Comparison of ENCODE assay signal across 10 mouse cellular contexts in the genomic region with DNA sequence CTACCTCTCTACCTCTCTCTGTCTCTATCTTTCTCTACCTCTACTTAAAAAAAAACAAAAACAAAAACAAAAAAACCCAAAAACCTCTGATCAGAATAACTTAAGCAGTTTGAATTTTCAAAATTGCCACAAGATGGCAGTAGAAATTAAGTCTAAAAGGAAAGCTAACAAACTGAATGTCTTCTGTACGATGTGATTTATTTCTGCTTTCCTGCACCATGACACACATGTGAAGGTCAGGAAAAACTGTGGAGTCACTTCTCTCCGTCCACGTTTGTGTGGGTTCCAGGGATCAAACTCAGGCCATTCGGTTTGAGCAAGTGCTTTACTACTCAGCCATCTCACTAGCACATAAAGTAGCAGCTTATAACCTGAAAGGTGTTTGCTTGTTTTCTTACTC. TPM values are rescaled to one million over a fixed set of nuclear protein-coding genes. Genes with fewer than 3 reads are reported as not detected.
DNase-seq lines count a peak whose midpoint lies in the region; ATAC-seq lines count a peak whose summit lies in the region.
"Had no signal": no experiment of that assay in that cellular context is flagged by ENCODE, and none has a peak within 500 bp of the region (broad histone marks: within the 10 kb centered on the region; RNA-seq: fewer than 3 reads in every experiment).

No protein-coding gene starts in this region.

- H3K9ac ChIP-seq in intestine, embryonic 14.5 days (ENCODE audit: low read length): no peak overlapping the region
- H3K9ac ChIP-seq in intestine, embryonic 15.5 days: no peak overlapping the region
- H3K9ac ChIP-seq: lung, embryonic 15.5 days had no signal

- no peak for ATAC-seq in intestine, embryonic 14.5 days (replicated peaks; ENCODE audit: low FRiP score, low TSS enrichment, low read depth)
- ATAC-seq in intestine, embryonic 15.5 days: no peak

- DNase-seq in intestine, embryonic 14.5 days (ENCODE audit: low spot score): peak; percentile 60
- DNase-seq in A20 (ENCODE audit: low read depth, low spot score) (peak; percentile 69), ES-CJ7 (ENCODE audit: low read depth, low spot score) (peak; percentile 33)
- peak; percentile 9 for DNase-seq in embryonic facial prominence, embryonic 10.5 days (ENCODE audit: low spot score)
- DNase-seq in skeletal muscle tissue, adult 2 months (ENCODE audit: low read depth, low spot score): peak; percentile 41
- no peak for DNase-seq in spleen, postnatal 10 days (ENCODE audit: low spot score in 2 of 2)
- DNase-seq in gastrocnemius, postnatal 10 days: no peak

- 5% methylated on average over 4 of the region's 4 CpGs for WGBS in intestine, embryonic 14.5 days
- WGBS in intestine, embryonic 15.5 days: 3% methylated on average over 4 of the region's 4 CpGs
- 7% methylated on average over 4 of the region's 4 CpGs for WGBS in embryonic facial prominence, embryonic 10.5 days

- H3K4me3 ChIP-seq in intestine, embryonic 14.5 days (ENCODE audit: low read depth, low read length): no peak overlapping the region
- no peak overlapping the region for H3K4me3 ChIP-seq in intestine, embryonic 15.5 days (replicated peaks)
- no peak overlapping the region for H3K4me3 ChIP-seq in embryonic facial prominence, embryonic 10.5 days
- H3K4me3 ChIP-seq: erythroblast, embryonic 14.5 days; lung, embryonic 15.5 days had no signal

- H3K9me3 ChIP-seq in intestine, embryonic 14.5 days (ENCODE audit: control insufficient read depth, low read length): no peaks in the 10 kb centered on the region
- H3K9me3 ChIP-seq in intestine, embryonic 15.5 days: no peaks in the 10 kb centered on the region
- no peaks in the 10 kb centered on the region for H3K9me3 ChIP-seq in embryonic facial prominence, embryonic 10.5 days
- H3K9me3 ChIP-seq: lung, embryonic 15.5 days had no signal

- H3K27ac ChIP-seq in intestine, embryonic 14.5 days (ENCODE audit: low read depth): no peak overlapping the region
- H3K27ac ChIP-seq in intestine, embryonic 15.5 days: no peak overlapping the region
- no peak overlapping the region for H3K27ac ChIP-seq in embryonic facial prominence, embryonic 10.5 days (replicated peaks)
- H3K27ac ChIP-seq: lung, embryonic 15.5 days had no signal

- no peak overlapping the region for H3K4me2 ChIP-seq in intestine, embryonic 14.5 days (ENCODE audit: low read length)
- H3K4me2 ChIP-seq in intestine, embryonic 15.5 days (replicated peaks): no peak overlapping the region
- H3K4me2 ChIP-seq: lung, embryonic 15.5 days had no signal

- H3K4me1 ChIP-seq in intestine, embryonic 14.5 days (replicated peaks; ENCODE audit: control insufficient read depth, insufficient read depth, low read length): no peaks in the 10 kb centered on the region
- no peaks in the 10 kb centered on the region for H3K4me1 ChIP-seq in intestine, embryonic 15.5 days (replicated peaks)
- no peaks in the 10 kb centered on the region for H3K4me1 ChIP-seq in embryonic facial prominence, embryonic 10.5 days
- H3K4me1 ChIP-seq: lung, embryonic 15.5 days had no signal

- 0 out of 2 replicates have a peak, but pooled peaks cover 3% of the 10 kb centered on the region for H3K27me3 ChIP-seq in intestine, embryonic 14.5 days (replicated peaks; ENCODE audit: control insufficient read depth, insufficient read depth, low read length)
- H3K27me3 ChIP-seq in intestine, embryonic 15.5 days (replicated peaks): no peaks in the 10 kb centered on the region
- no peaks in the 10 kb centered on the region for H3K27me3 ChIP-seq in embryonic facial prominence, embryonic 10.5 days (replicated peaks; ENCODE audit: low read depth, poor library complexity, severe bottlenecking)

- no peaks in the 10 kb centered on the region for H3K36me3 ChIP-seq in intestine, embryonic 14.5 days (ENCODE audit: control insufficient read depth, insufficient read depth, low read length)
- H3K36me3 ChIP-seq in intestine, embryonic 15.5 days: no peaks in the 10 kb centered on the region
- H3K36me3 ChIP-seq in embryonic facial prominence, embryonic 10.5 days (replicated peaks): no peaks in the 10 kb centered on the region
- H3K36me3 ChIP-seq: lung, embryonic 15.5 days had no signal

RNA-seq across cellular contexts. Expression of gene Homez, which starts 27.3 kb away (rescaled TPM):
- polyA plus RNA-seq in intestine, embryonic 14.5 days (2014; fragmentation: Nextera tagmentation; extraction: Ambion mirVana): 7.4 and 10.7 TPM in 2 replicates
- 6.2 and 6.9 TPM in 2 replicates for polyA plus RNA-seq in intestine, embryonic 15.5 days (2015; fragmentation: Nextera tagmentation; extraction: Ambion mirVana)
- polyA plus RNA-seq in embryonic facial prominence, embryonic 10.5 days (2016; fragmentation: Nextera tagmentation; extraction: Ambion mirVana): 20.3 and 22.1 TPM in 2 replicates
- total RNA-seq in gastrocnemius, postnatal 10 days (2021): 1 to 10 TPM; 6.8 to 8.4 TPM
- polyA plus RNA-seq: erythroblast, embryonic 14.5 days had no signal

RNA-seq across cellular contexts. Expression of gene Rnf212b, which starts 29.5 kb away (rescaled TPM):
- polyA plus RNA-seq in intestine, embryonic 14.5 days (2014; fragmentation: Nextera tagmentation; extraction: Ambion mirVana): not detected in 2 replicates
- not detected in 2 replicates for polyA plus RNA-seq in intestine, embryonic 15.5 days (2015; fragmentation: Nextera tagmentation; extraction: Ambion mirVana)
- polyA plus RNA-seq in embryonic facial prominence, embryonic 10.5 days (2016; fragmentation: Nextera tagmentation; extraction: Ambion mirVana): not detected in 2 replicates
- total RNA-seq in gastrocnemius, postnatal 10 days (2021): not detected
- polyA plus RNA-seq: erythroblast, embryonic 14.5 days; lung, embryonic 15.5 days had no signal

RNA-seq across cellular contexts. Expression of gene Ppp1r3e, which starts 33.9 kb away (rescaled TPM):
- polyA plus RNA-seq in intestine, embryonic 14.5 days (2014; fragmentation: Nextera tagmentation; extraction: Ambion mirVana): 2.9 and 4.1 TPM in 2 replicates
- 2.3 TPM in 2 replicates for polyA plus RNA-seq in intestine, embryonic 15.5 days (2015; fragmentation: Nextera tagmentation; extraction: Ambion mirVana)
- 0.56 and 0.60 TPM in 2 replicates for polyA plus RNA-seq in embryonic facial prominence, embryonic 10.5 days (2016; fragmentation: Nextera tagmentation; extraction: Ambion mirVana)
- 1 to 10 TPM; 4.2 to 6.8 TPM for total RNA-seq in gastrocnemius, postnatal 10 days (2021)

RNA-seq across cellular contexts. Expression of gene Bcl2l2, which starts 39.7 kb away (rescaled TPM):
- 5.1 and 5.2 TPM in 2 replicates for polyA plus RNA-seq in intestine, embryonic 14.5 days (2014; fragmentation: Nextera tagmentation; extraction: Ambion mirVana)
- polyA plus RNA-seq in intestine, embryonic 15.5 days (2015; fragmentation: Nextera tagmentation; extraction: Ambion mirVana): 3.6 and 4.7 TPM in 2 replicates
- polyA plus RNA-seq in embryonic facial prominence, embryonic 10.5 days (2016; fragmentation: Nextera tagmentation; extraction: Ambion mirVana): 2.3 and 2.5 TPM in 2 replicates
- 10 to 100 TPM; 28.2 to 29.3 TPM for total RNA-seq in gastrocnemius, postnatal 10 days (2021)

RNA-seq across cellular contexts. Expression of gene Gm20521, which starts 39.8 kb away (rescaled TPM):
- 0.28 TPM in 1 of 2 replicates, not detected in the other for polyA plus RNA-seq in intestine, embryonic 14.5 days (2014; fragmentation: Nextera tagmentation; extraction: Ambion mirVana)
- 0.34 and 0.35 TPM in 2 replicates for polyA plus RNA-seq in intestine, embryonic 15.5 days (2015; fragmentation: Nextera tagmentation; extraction: Ambion mirVana)
- polyA plus RNA-seq in embryonic facial prominence, embryonic 10.5 days (2016; fragmentation: Nextera tagmentation; extraction: Ambion mirVana): 0.14 and 0.25 TPM in 2 replicates
- total RNA-seq in gastrocnemius, postnatal 10 days (2021): 1 to 10 TPM in 1 of 2 experiments, under 1 TPM in 1; 0.94 to 5.0 TPM
- polyA plus RNA-seq: lung, embryonic 15.5 days had no signal

Comparison
In these comparisons a context has a peak if more than half of its experiments do, and no peak if none do; other contexts are left out.
1. DNase-seq: peak in intestine, embryonic 14.5 days (single experiment), A20 (single experiment), ES-CJ7 (single experiment), embryonic facial prominence, embryonic 10.5 days (single experiment) and skeletal muscle tissue, adult 2 months (single experiment); none in spleen, postnatal 10 days (0 of 2) and gastrocnemius, postnatal 10 days (single experiment).